Mouse (Mus musculus) midbrain, embryonic 14.5 days (tissue): ENCODE data around the gene Ifit3b. TPM values are rescaled to one million over a fixed set of nuclear protein-coding genes. Genes with fewer than 3 reads are reported as not detected.
A peak's percentile ranks its signal among the peaks of the same experiment; 100 is the strongest.
"Not testable (repeated sequence)": the region's sequence is repeated elsewhere in the genome, so short reads cannot be mapped to it uniquely, and the experiment has no call there.

ENCODE experiments used
- ATAC-seq: fragments of 200-750 bp; cut with Nextera tagmentation; 2 replicates; pipeline ENCODE4 v1.8.0; 2017; ENCODE audit warnings: moderate number of reproducible peaks, moderate library complexity; ENCODE audit not compliant: low FRiP score, low TSS enrichment
- DNase-seq: peaks from one replicate; pipeline ENCODE4 v3.0.0-alpha.2; 2015
- H3K27ac ChIP-seq: fragments of 300-500 bp; sonication (generic); replicated peaks from 2 replicates; pipeline ENCODE4 v1.5.1; 2014; ENCODE audit warnings: mild to moderate bottlenecking, low read depth, low read length, moderate library complexity
- H3K27me3 ChIP-seq: fragments of 300-500 bp; sonication (generic); 2 replicates; pipeline ENCODE4 v1.6.1; 2014; ENCODE audit warnings: low read length, control low read depth, mixed read lengths; ENCODE audit not compliant: control insufficient read depth, insufficient read depth
- H3K36me3 ChIP-seq: fragments of 300-500 bp; sonication (generic); 2 replicates; pipeline ENCODE4 v1.6.1; 2014; ENCODE audit warnings: low read length, control low read depth; ENCODE audit not compliant: control insufficient read depth, insufficient read depth
- H3K4me1 ChIP-seq: fragments of 300-500 bp; sonication (generic); 2 replicates; pipeline ENCODE4 v1.6.1; 2014; ENCODE audit warnings: mild to moderate bottlenecking, antibody characterized with exemption, low read length, control low read depth; ENCODE audit not compliant: control insufficient read depth, insufficient read depth
- H3K4me2 ChIP-seq: fragments of 300-500 bp; sonication (generic); 2 replicates; pipeline ENCODE4 v1.6.1; 2014; ENCODE audit warnings: mild to moderate bottlenecking, low read length, moderate library complexity
- H3K4me3 ChIP-seq: fragments of 300-500 bp; sonication (generic); replicated peaks from 2 replicates; pipeline ENCODE4 v1.5.1; 2014; ENCODE audit warnings: low read depth, low read length
- H3K9ac ChIP-seq: fragments of 300-500 bp; sonication (generic); replicated peaks from 2 replicates; pipeline ENCODE4 v1.6.1; 2014; ENCODE audit warnings: mild to moderate bottlenecking, low read length, moderate library complexity
- H3K9me3 ChIP-seq: fragments of 300-500 bp; sonication (generic); 2 replicates; pipeline ENCODE4 v1.6.1; 2016; ENCODE audit warnings: low read length, control low read depth, mixed read lengths; ENCODE audit not compliant: control insufficient read depth
- WGBS: fragments of 180-500 bp; shearing (Covaris S2); extraction: QIAGEN DNeasy Blood & Tissue Kit; methylation state at CpG from one replicate; pipeline ENCODE4 v1.1.7; 2014; 5-methylcytosine and 5-hydroxymethylcytosine counted together
- polyA plus RNA-seq: library from polyadenylated mRNA; unstranded; fragments of >200 nt; fragmentation: Nextera tagmentation; extraction: Ambion mirVana; gene quantifications from 2 replicates; pipeline ENCODE4 v1.2.1, GENCODE M21; 2014

The Ifit3b gene
- polyA plus RNA-seq, 1 experiment from 2014 or later = 1.2 TPM

- WGBS = 91% methylated on average over 2 of the region's 2 CpGs
- ATAC-seq = not testable (repeated sequence)
Observed at GRCm38 (mm10) chr19:34582696-34583095, 25.1 kb upstream of the Ifit3b start.

DNA sequence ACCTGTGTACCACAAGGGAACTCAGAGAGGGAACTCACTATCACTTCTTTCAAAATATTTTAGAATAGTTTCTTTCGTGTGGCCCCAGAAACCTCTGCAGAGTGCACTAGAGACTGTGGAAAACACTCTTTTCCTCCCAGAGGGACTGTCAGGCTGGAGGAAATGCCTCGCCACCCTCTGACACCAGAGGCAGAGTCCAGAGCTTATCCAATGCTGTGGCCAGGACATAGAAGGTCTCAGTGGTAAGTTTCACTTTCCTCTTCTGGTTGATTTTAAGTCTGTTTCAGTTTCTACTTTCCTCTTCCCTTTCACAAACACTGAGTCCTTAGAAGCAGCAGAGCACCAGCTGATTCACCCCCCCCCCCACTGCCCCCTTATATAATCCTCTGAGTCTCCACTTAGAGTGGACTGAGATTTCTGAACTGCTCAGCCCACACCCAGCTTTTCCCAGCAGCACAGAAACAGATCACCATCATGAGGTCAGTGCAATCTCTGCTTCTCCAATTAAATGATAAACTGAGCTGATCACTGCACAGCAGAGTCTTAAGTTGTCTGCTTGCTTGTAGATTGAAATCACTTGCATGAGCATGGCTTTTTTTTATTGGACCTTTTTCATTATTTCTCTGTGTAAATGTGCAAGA is 24.5 kb upstream of the Ifit3b start, which contains the start of gene Ifit3:
Gene Ifit3, plus strand, starts transcription at position 406 of the 641 bp plus-strand sequence.
- not testable (repeated sequence) for H3K27ac ChIP-seq, H3K4me1 ChIP-seq, H3K27me3 ChIP-seq, H3K4me2 ChIP-seq, H3K9ac ChIP-seq, ATAC-seq, DNase-seq, H3K36me3 ChIP-seq, H3K9me3 ChIP-seq, H3K4me3 ChIP-seq
- WGBS = 68% methylated on average over 2 of the region's 2 CpGs

More at GRCm38 (mm10) chr19:34582696-34583095, 25.1 kb upstream of the Ifit3b start:
- not testable (repeated sequence) for H3K4me2 ChIP-seq, H3K27ac ChIP-seq, H3K9ac ChIP-seq, H3K4me1 ChIP-seq, DNase-seq, H3K36me3 ChIP-seq, H3K9me3 ChIP-seq, H3K27me3 ChIP-seq, H3K4me3 ChIP-seq

- H3K27me3 ChIP-seq, DNase-seq, H3K36me3 ChIP-seq, H3K4me3 ChIP-seq, H3K9me3 ChIP-seq, H3K27ac ChIP-seq, H3K9ac ChIP-seq, ATAC-seq, H3K4me2 ChIP-seq, H3K4me1 ChIP-seq: not testable (repeated sequence)
- 80% methylated on average over 5 of the region's 5 CpGs for WGBS
Observed at GRCm38 (mm10) chr19:34585740-34586458, 21.9 kb upstream of the Ifit3b start.

DNA sequence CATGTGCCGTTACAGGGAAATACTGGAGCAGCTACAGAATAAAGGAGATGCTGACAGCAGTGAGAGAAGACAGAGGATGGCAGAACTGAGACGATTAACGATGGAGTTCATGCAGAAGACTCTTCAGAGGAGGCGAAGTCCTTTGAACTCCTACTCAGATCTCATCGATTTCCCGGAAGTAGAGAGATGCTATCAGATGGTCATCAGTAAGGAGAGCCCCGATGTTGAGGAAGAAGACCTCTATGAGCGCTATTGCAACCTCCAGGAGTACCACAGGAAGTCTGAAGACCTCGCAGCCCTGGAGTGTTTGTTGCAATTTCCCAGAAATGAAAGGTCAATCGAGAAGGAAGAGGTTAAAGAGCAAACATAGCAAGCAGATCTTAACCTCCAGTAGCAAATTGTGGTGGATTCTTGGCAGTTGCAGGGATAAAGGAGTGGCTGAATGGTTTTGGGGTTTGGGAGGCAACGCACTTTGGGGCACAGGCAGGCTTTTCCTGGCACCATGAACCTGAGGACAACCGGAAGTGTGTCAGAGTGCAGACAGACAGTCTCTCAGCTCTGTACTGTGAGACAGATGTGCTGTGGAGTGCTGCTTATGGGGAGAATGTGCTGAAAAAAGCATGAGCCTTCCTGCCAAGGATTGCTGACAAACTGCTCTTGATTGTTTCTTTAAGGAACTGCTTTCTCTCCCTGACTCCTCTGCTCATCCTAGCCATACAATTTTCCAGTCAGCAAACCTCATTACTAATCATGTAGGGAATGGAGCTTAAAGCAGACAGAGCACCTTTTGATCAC is 19.7 kb upstream of the Ifit3b start:
- H3K27ac ChIP-seq, H3K9me3 ChIP-seq, H3K4me1 ChIP-seq, H3K36me3 ChIP-seq, H3K4me3 ChIP-seq, H3K9ac ChIP-seq, H3K4me2 ChIP-seq, H3K27me3 ChIP-seq, ATAC-seq: not testable (repeated sequence)
- peak; percentile 68 for DNase-seq
- 87% methylated on average over 6 of the region's 12 CpGs for WGBS

DNA sequence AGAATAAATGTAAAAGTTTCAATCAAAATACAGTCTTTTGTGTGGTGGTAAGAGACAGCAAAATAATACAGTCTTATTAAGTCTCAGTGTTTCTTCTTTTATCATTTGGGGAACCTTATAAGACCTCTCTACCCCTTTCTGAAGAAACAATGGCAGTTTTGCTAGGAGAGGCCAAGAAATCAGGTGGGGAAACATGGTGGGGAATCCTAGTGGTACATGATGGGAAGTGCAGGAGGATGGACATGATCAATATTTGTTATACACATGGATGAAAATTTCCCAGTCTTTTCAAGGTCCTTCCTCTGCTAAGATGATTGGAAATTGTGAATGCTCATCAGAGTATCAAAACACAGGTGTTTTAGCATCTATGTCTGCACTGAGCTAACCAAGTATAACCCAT is 18.8 kb upstream of the Ifit3b start:
- H3K27me3 ChIP-seq = no peaks in the 10 kb centered on the region
- H3K9ac ChIP-seq = no peak overlapping the region
- no peaks in the 10 kb centered on the region for H3K9me3 ChIP-seq
- H3K4me1 ChIP-seq = 0 out of 2 replicates have a peak, but pooled peaks cover 2% of the 10 kb centered on the region
- no peak overlapping the region for H3K4me2 ChIP-seq
- H3K27ac ChIP-seq = no peak overlapping the region
- ATAC-seq = no peak
- H3K36me3 ChIP-seq = no peaks in the 10 kb centered on the region
- H3K4me3 ChIP-seq = no peak overlapping the region
- no peak for DNase-seq

- H3K4me1 ChIP-seq = 0 out of 2 replicates have a peak, but pooled peaks cover 2% of the 10 kb centered on the region
- no peaks in the 10 kb centered on the region for H3K36me3 ChIP-seq
- no peaks in the 10 kb centered on the region for H3K9me3 ChIP-seq
- no peak overlapping the region for H3K4me2 ChIP-seq
- H3K4me3 ChIP-seq = no peak overlapping the region
- DNase-seq = no peak
- no peak overlapping the region for H3K27ac ChIP-seq
- no peak overlapping the region for H3K9ac ChIP-seq
- ATAC-seq = no peak
- no peaks in the 10 kb centered on the region for H3K27me3 ChIP-seq
- WGBS = 92% methylated on average over 2 of the region's 2 CpGs
Observed at GRCm38 (mm10) chr19:34593456-34593855, 14.3 kb upstream of the Ifit3b start.

DNA sequence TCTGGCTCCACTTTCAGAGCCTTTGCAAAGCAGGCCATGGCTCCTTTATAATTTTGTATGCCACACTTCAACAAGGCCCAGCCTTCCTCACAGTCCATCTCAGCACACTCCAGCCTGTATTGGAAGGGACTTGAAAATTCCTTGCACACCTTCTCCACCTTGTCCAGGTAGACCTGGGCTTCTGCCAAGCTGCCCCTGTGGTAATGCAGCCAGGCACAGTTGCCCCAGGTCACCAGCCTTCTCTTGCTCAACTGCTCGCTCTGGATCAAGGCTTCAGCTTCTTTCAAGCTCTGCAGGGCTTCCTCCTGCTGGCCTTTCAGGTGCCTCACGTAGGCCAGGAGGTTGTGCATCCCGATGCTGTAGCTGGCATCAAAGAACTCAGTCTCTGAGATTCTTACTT is 13.2 kb upstream of the Ifit3b start:
- H3K36me3 ChIP-seq, H3K9ac ChIP-seq, H3K4me2 ChIP-seq, H3K27me3 ChIP-seq, ATAC-seq, H3K4me1 ChIP-seq, H3K27ac ChIP-seq, H3K4me3 ChIP-seq, DNase-seq, H3K9me3 ChIP-seq: not testable (repeated sequence)
- 75% methylated on average over 3 of the region's 3 CpGs for WGBS

DNA sequence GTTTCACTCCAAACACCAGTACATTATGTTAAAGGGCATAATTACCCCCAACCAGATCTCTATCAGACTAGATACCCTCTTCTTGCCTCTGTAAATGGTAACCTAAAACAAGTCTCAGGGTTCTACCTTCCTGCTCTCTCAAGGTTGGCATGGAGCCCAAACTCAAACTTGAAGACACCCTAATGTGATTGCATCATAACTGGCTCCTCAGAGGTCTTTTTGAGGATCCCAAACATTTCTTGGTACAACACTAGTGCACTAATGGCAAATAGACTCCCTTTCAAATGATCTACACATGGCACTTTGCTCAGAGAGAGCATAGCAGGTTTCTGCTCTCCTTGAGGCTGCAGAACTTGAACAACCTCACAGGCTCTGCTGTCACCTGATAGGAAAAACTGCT is 11.0 kb upstream of the Ifit3b start:
- no peak overlapping the region for H3K27ac ChIP-seq
- H3K4me1 ChIP-seq = 0 out of 2 replicates have a peak, but pooled peaks cover 2% of the 10 kb centered on the region
- H3K36me3 ChIP-seq = no peaks in the 10 kb centered on the region
- no peak for ATAC-seq
- H3K9me3 ChIP-seq = no peaks in the 10 kb centered on the region
- no peak overlapping the region for H3K4me2 ChIP-seq
- H3K27me3 ChIP-seq = no peaks in the 10 kb centered on the region
- H3K9ac ChIP-seq = no peak overlapping the region
- DNase-seq = no peak
- H3K4me3 ChIP-seq = no peak overlapping the region
